Mouse (Mus musculus) neural tube, embryonic 15.5 days (tissue): ENCODE measurements at regions not wholly inside any gene's neighbourhood (a gene's known extent, or its start where the extent isn't known, plus 50 kb on each side); places are given as distances from the start of the nearest gene placed in this dataset.

Source experiments
- ATAC-seq: fragments of 200-750 bp; cut with Nextera tagmentation; 2 replicates; pipeline ENCODE4 v1.8.0; 2017; ENCODE audit warnings: mild to moderate bottlenecking, moderate TSS enrichment, moderate library complexity; ENCODE audit not compliant: low FRiP score
- H3K27ac ChIP-seq: fragments of 300-500 bp; sonication (generic); replicated peaks from 2 replicates; pipeline ENCODE4 v1.5.1; 2015; ENCODE audit warnings: mild to moderate bottlenecking, inconsistent platforms
- H3K27me3 ChIP-seq: fragments of 300-500 bp; sonication (generic); replicated peaks from 2 replicates; pipeline ENCODE4 v1.6.1; 2015; ENCODE audit warnings: inconsistent platforms
- H3K36me3 ChIP-seq: fragments of 300-500 bp; sonication (generic); 2 replicates; pipeline ENCODE4 v1.6.1; 2015; ENCODE audit warnings: inconsistent platforms
- H3K4me1 ChIP-seq: fragments of 300-500 bp; sonication (generic); 2 replicates; pipeline ENCODE4 v1.6.1; 2015; ENCODE audit warnings: inconsistent platforms
- H3K4me2 ChIP-seq: fragments of 300-500 bp; sonication (generic); 2 replicates; pipeline ENCODE4 v1.6.1; 2015; ENCODE audit warnings: inconsistent platforms, mild to moderate bottlenecking, moderate library complexity
- H3K4me3 ChIP-seq: fragments of 300-500 bp; sonication (generic); replicated peaks from 2 replicates; pipeline ENCODE4 v1.5.1; 2015; ENCODE audit warnings: mild to moderate bottlenecking, inconsistent platforms
- H3K9ac ChIP-seq: fragments of 300-500 bp; sonication (generic); replicated peaks from 2 replicates; pipeline ENCODE4 v1.6.1; 2015; ENCODE audit warnings: mild to moderate bottlenecking, inconsistent platforms
- H3K9me3 ChIP-seq: fragments of 300-500 bp; sonication (generic); replicated peaks from 2 replicates; pipeline ENCODE4 v1.6.1; 2016; ENCODE audit warnings: inconsistent platforms
- WGBS: fragments of 180-500 bp; shearing (Covaris S2); methylation state at CpG from one replicate; pipeline ENCODE4 v1.1.7; 2015; ENCODE audit warnings: mixed read lengths; 5-methylcytosine and 5-hydroxymethylcytosine counted together

GRCm38 (mm10) chr4:106017065-106017646, 227.5 kb downstream of the Gm12728 start:
- no peak for ATAC-seq

GRCm38 (mm10) chr4:106018936-106019335, 229.3 kb downstream of the Gm12728 start:
- 88% methylated on average over 4 of the region's 4 CpGs for WGBS
- Histone ChIP-seq H3K9ac (no peak overlapping the region), H3K4me1 (0 out of 2 replicates have a peak, but pooled peaks cover 3% of the 10 kb centered on the region), H3K27me3 (no peaks in the 10 kb centered on the region), H3K4me3 (no peak overlapping the region), H3K9me3 (no peaks in the 10 kb centered on the region), H3K36me3 (no peaks in the 10 kb centered on the region), H3K4me2 (no peak overlapping the region), H3K27ac (no peak overlapping the region)
- no peak for ATAC-seq

More at GRCm38 (mm10) chr4:106017065-106017646, 227.5 kb downstream of the Gm12728 start:
- Histone ChIP-seq H3K4me2 (no peak overlapping the region), H3K4me1 (0 out of 2 replicates have a peak, but pooled peaks cover 3% of the 10 kb centered on the region), H3K9me3 (no peaks in the 10 kb centered on the region), H3K27ac (no peak overlapping the region), H3K36me3 (no peaks in the 10 kb centered on the region), H3K9ac (no peak overlapping the region), H3K4me3 (no peak overlapping the region), H3K27me3 (no peaks in the 10 kb centered on the region)
- WGBS = 93% methylated on average over 6 of the region's 6 CpGs

DNA sequence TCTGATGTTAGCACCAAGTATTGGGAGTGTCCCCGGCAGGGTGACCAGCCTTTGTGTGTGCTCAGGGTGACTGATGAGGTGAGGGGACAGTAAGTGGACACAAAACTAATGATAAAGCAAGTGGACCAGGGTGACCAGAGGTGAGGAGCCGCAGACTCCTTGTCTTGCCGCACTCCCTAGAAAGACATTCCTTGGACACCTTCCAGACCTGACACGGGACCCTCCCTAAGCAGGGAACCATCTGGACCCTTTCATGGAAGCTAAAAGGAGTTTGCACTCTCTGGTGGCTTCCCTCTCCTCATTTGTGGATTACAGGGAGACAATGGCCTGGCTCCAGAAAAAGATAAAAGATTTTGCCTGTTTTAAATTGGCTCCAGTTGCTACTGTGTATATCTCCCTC, 230.7 kb downstream of the Gm12728 start:
- WGBS = 74% methylated on average over 4 of the region's 4 CpGs
- no peak for ATAC-seq
- Histone ChIP-seq H3K27me3 (no peaks in the 10 kb centered on the region), H3K36me3 (no peaks in the 10 kb centered on the region), H3K27ac (no peak overlapping the region), H3K4me2 (no peak overlapping the region), H3K4me1 (0 out of 2 replicates have a peak, but pooled peaks cover 3% of the 10 kb centered on the region), H3K4me3 (no peak overlapping the region), H3K9me3 (no peaks in the 10 kb centered on the region), H3K9ac (no peak overlapping the region)

DNA sequence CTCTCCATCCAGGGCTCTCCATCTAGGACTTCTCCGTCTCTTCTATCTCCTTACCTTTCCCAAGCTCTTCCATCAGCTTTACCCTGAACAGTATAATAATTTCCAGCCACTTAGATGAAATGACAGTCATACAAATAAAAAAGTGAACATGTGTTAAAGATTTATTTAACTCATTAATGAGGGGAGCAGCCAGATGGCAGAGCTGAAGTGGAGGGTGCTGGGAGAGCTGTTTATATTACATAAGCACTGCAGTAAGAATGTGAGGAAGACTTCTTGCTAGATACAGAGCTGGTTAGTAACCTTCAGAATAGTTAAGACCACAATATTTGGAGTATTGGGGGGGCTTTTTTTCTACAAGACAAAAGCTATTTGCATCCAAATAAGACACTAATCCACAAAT, 234.9 kb downstream of the Gm12728 start:
- H3K4me3 ChIP-seq = no peak overlapping the region
- no peaks in the 10 kb centered on the region for H3K36me3 ChIP-seq
- H3K9me3 ChIP-seq = no peaks in the 10 kb centered on the region
- no peaks in the 10 kb centered on the region for H3K27me3 ChIP-seq
- H3K4me1 ChIP-seq = peaks cover 9% of the 10 kb centered on the region
- no peak overlapping the region for H3K4me2 ChIP-seq
- no peak overlapping the region for H3K9ac ChIP-seq
- no peak for ATAC-seq
- 87% methylated on average over 1 of the region's 1 CpGs for WGBS
- no peak overlapping the region for H3K27ac ChIP-seq

- peaks cover 6% of the 10 kb centered on the region for H3K4me1 ChIP-seq
- 44% methylated on average over 15 of the region's 15 CpGs for WGBS
- no peaks in the 10 kb centered on the region for H3K27me3 ChIP-seq
- no peak overlapping the region for H3K27ac ChIP-seq
- H3K4me3 ChIP-seq = no peak overlapping the region
- H3K36me3 ChIP-seq = no peaks in the 10 kb centered on the region
- peak; percentile 28; the same call in 1 of the 2 replicates for ATAC-seq
- H3K9ac ChIP-seq = no peak overlapping the region
- H3K9me3 ChIP-seq = no peaks in the 10 kb centered on the region
- peak overlapping the region; percentile 7; the same call in 1 of the 2 replicates for H3K4me2 ChIP-seq
Observed at GRCm38 (mm10) chr4:106025966-106026637, 236.4 kb downstream of the Gm12728 start.

- ATAC-seq = no peak
- no peak overlapping the region for H3K4me3 ChIP-seq
- H3K36me3 ChIP-seq = no peaks in the 10 kb centered on the region
- no peak overlapping the region for H3K27ac ChIP-seq
- H3K9me3 ChIP-seq = no peaks in the 10 kb centered on the region
- H3K9ac ChIP-seq = no peak overlapping the region
- no peaks in the 10 kb centered on the region for H3K27me3 ChIP-seq
- peaks cover 7% of the 10 kb centered on the region; the same call in 1 of the 2 replicates for H3K4me1 ChIP-seq
- WGBS = 7% methylated on average over 7 of the region's 7 CpGs
- no peak overlapping the region for H3K4me2 ChIP-seq
Observed at GRCm38 (mm10) chr4:106040376-106040775, 250.7 kb downstream of the Gm12728 start.

DNA sequence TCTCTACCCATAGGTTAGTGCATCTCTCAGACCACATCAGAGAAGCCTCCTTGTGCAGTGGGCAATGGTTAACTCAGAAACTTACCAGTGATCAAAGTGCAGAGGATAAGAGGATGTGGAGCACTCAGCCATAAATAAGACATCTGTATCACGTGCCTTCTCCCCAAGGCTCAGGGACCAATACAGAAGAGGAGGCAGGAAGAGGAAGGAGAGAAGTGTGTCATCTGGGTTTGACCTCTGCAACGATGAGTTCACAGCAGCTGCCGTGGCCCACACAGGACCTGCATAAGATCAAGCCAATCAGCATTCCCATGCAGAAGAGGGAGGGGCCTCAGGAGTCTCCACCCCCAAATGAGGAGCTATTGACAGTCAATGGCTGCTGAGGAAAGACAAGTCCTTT, 252.8 kb downstream of the Gm12728 start:
- no peak overlapping the region for H3K27ac ChIP-seq
- 63% methylated on average over 3 of the region's 3 CpGs for WGBS
- H3K9ac ChIP-seq = no peak overlapping the region
- no peak overlapping the region for H3K4me3 ChIP-seq
- peaks cover 7% of the 10 kb centered on the region; the same call in 1 of the 2 replicates for H3K4me1 ChIP-seq
- ATAC-seq = no peak
- no peaks in the 10 kb centered on the region for H3K9me3 ChIP-seq
- H3K36me3 ChIP-seq = no peaks in the 10 kb centered on the region
- no peaks in the 10 kb centered on the region for H3K27me3 ChIP-seq
- H3K4me2 ChIP-seq = no peak overlapping the region

GRCm38 (mm10) chr4:106043661-106044060, 254.0 kb downstream of the Gm12728 start:
- no peaks in the 10 kb centered on the region for H3K27me3 ChIP-seq
- WGBS = 81% methylated on average over 9 of the region's 9 CpGs

DNA sequence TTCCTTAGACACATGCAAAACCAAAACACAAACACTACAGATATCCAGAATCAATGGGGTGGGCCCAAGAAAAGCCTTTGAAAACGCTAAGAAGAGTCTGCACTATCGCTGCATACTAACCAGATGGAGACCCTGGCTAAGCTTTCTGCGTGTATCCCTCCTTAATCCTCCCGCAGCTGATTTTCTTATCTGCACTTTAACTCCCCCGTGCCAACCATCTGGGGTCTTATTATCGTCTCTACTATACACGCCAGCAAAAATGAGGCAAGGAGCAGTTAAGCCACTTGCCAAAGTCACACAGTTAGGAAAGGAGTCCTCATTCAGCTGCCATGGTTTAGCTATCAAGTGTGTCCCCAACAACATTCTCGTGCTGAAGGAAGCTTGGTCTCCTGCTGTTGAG, 258.4 kb downstream of the Gm12728 start:
- Histone ChIP-seq H3K4me2 (no peak overlapping the region), H3K36me3 (no peaks in the 10 kb centered on the region), H3K4me3 (no peak overlapping the region), H3K27me3 (no peaks in the 10 kb centered on the region), H3K9ac (no peak overlapping the region), H3K27ac (no peak overlapping the region), H3K4me1 (no peaks in the 10 kb centered on the region), H3K9me3 (no peaks in the 10 kb centered on the region)
- 81% methylated on average over 8 of the region's 8 CpGs for WGBS
- no peak for ATAC-seq

More at GRCm38 (mm10) chr4:106043661-106044060, 254.0 kb downstream of the Gm12728 start:
- Histone ChIP-seq H3K9me3 (no peaks in the 10 kb centered on the region), H3K36me3 (no peaks in the 10 kb centered on the region), H3K4me3 (no peak overlapping the region), H3K27ac (no peak overlapping the region), H3K4me1 (peaks cover 7% of the 10 kb centered on the region; the same call in 1 of the 2 replicates), H3K4me2 (no peak overlapping the region), H3K9ac (no peak overlapping the region)
- ATAC-seq = no peak

DNA sequence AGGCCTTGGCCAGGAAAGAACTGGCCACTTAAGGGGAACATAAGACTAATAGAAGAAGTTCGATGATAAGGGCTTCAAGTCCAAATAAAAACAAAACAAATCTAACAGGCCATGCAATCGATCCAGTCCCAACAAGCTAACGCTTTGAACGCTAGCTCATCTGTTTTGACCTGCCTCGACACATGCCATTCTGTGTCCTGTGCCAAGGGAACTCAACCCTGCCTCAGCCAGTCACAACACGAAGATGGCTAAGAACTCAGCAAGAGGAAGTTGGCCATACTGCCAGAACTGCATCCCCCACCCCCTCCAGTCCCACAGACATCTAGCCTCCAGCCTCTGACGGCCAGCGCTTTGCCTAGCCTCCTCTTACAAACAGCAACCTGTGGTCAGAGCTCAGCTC, 259.1 kb downstream of the Gm12728 start:
- ATAC-seq = no peak
- 90% methylated on average over 8 of the region's 8 CpGs for WGBS
- Histone ChIP-seq H3K9me3 (no peaks in the 10 kb centered on the region), H3K4me2 (no peak overlapping the region), H3K9ac (no peak overlapping the region), H3K27me3 (no peaks in the 10 kb centered on the region), H3K4me1 (no peaks in the 10 kb centered on the region), H3K36me3 (no peaks in the 10 kb centered on the region), H3K4me3 (no peak overlapping the region), H3K27ac (no peak overlapping the region)

GRCm38 (mm10) chr4:106049880-106050279, 260.2 kb downstream of the Gm12728 start:
- ATAC-seq = no peak
- 75% methylated on average over 3 of the region's 3 CpGs for WGBS
- no peaks in the 10 kb centered on the region for H3K36me3 ChIP-seq
- no peaks in the 10 kb centered on the region for H3K9me3 ChIP-seq
- H3K9ac ChIP-seq = no peak overlapping the region
- H3K27me3 ChIP-seq = no peaks in the 10 kb centered on the region
- no peak overlapping the region for H3K27ac ChIP-seq
- no peak overlapping the region for H3K4me2 ChIP-seq
- H3K4me1 ChIP-seq = no peaks in the 10 kb centered on the region
- H3K4me3 ChIP-seq = no peak overlapping the region

DNA sequence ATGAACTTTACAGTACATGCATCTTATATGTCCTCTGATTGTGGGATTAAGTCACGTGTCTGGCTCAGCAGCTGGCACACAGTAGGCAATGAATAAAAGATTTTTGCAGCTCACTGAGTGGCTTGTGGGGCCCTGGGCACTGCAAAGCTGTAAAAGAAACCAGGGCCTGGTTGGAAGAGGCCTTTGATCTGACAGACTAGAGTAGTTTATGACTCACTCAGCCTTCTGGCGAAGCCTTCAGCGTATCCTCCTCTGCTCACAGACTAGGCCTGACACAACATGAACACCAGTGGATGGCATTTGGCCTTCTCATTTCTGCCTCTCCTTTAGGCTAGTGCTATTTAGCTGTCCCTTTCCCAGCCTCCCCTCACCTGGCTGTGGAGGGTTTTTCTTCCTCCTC, 260.6 kb downstream of the Gm12728 start:
- H3K9me3 ChIP-seq = no peaks in the 10 kb centered on the region
- H3K36me3 ChIP-seq = no peaks in the 10 kb centered on the region
- H3K9ac ChIP-seq = no peak overlapping the region
- no peak overlapping the region for H3K4me3 ChIP-seq
- WGBS = 31% methylated on average over 3 of the region's 3 CpGs
- no peak for ATAC-seq
- no peaks in the 10 kb centered on the region for H3K4me1 ChIP-seq
- no peaks in the 10 kb centered on the region for H3K27me3 ChIP-seq
- no peak overlapping the region for H3K4me2 ChIP-seq
- H3K27ac ChIP-seq = no peak overlapping the region
